Mouse (Mus musculus) C2C12 (cell line): ENCODE results near the gene Elavl2.

Source experiments
- CEBPB ChIP-seq: IDR thresholded peaks from one replicate; pipeline ENCODE4 v1.6.1; 2011; ENCODE audit warnings: low read depth, mild to moderate bottlenecking, control low read depth, moderate library complexity
- CTCF ChIP-seq: IDR thresholded peaks from one replicate; pipeline ENCODE4 v1.5.1; 2011; ENCODE audit not compliant: control insufficient read depth, insufficient read depth, insufficient read length
- MAX ChIP-seq: IDR thresholded peaks from one replicate; pipeline ENCODE4 v1.6.1; 2011; ENCODE audit warnings: mild to moderate bottlenecking, control low read depth
- USF1 ChIP-seq: IDR thresholded peaks from one replicate; pipeline ENCODE4 v1.6.1; 2011; ENCODE audit warnings: low read depth, mild to moderate bottlenecking, control low read depth, moderate library complexity

DNA sequence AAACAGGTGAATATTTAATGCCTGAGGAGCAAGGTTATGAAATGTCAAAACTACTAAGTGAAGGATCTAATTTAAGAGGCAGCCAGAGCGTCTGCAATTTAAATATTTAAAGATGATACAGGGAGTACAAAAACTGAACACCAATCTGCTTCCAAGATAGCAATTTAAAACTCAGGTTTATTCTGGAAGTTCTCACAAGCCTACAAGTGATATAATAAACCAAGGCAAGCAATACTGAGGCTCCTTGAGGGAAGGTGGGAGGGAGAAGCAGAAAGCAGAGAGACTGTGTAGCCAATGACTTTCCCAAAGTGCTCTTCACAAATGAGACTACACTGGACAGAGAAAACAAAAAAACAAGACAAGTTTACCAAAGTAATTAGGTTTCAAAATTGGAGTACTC is 132.2 kb downstream of the Elavl2 start:
- TF ChIP-seq USF1 (no peak), MAX (no peak), CTCF (no peak), CEBPB (no peak)
